Mouse (Mus musculus): ENCODE data around the gene Spata20.

DNA sequence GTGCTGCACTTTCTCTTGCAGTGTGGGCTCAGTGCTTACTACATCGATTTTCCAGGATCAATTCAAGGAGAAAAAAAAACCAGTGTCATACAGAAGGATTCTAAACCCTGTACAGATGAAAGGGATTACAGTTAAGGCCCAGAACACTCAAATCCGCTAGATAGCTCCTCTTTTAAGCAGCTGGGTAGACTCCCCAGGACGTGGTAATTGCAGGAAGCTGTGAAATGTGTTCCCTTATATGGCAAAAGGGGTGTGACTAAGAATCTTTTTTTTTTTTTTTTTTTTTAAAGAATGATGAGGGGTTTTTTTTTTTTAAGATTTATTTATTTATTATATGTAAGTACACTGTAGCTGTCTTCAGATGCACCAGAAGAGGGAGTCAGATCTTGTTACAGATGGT lies 42.9 kb upstream of the Spata20 start:
- TF ChIP-seq POLR2A (IDR thresholded peaks at IDR 0.05; ENCODE audit: control insufficient read depth, extremely low read depth, insufficient read depth, low read length, poor library complexity) = no peak
- no peak for TF ChIP-seq CTCF (IDR thresholded peaks at IDR 0.05; ENCODE audit: borderline replicate concordance, control insufficient read depth, extremely low read depth, insufficient read depth, low read length, poor library complexity)
